In genomic region chr13:97487746-97488473, GRCm38 (mm10) we compare ENCODE assay signal across 14 mouse cellular contexts.
DNase-seq lines count a peak whose midpoint lies in the region; ATAC-seq and TF ChIP-seq lines count a peak whose summit lies in the region.
"Had no signal": no experiment of that assay in that cellular context is flagged by ENCODE, and none has a peak within 500 bp of the region (broad histone marks: within the 10 kb centered on the region; RNA-seq: fewer than 3 reads in every experiment).

No protein-coding gene starts in this region.

- H3K27me3 ChIP-seq in hindbrain, embryonic 10.5 days (ENCODE audit: insufficient read depth, poor library complexity, severe bottlenecking): 0 out of 2 replicates have a peak, but pooled peaks cover under 1% of the 10 kb centered on the region
- no peaks in the 10 kb centered on the region for H3K27me3 ChIP-seq in hindbrain, embryonic 11.5 days (ENCODE audit: control insufficient read depth, insufficient read depth, low read length)
- H3K27me3 ChIP-seq in lung, postnatal 0 days (replicated peaks; ENCODE audit: insufficient read depth, low read length): no peaks in the 10 kb centered on the region
- H3K27me3 ChIP-seq in midbrain, postnatal 0 days (ENCODE audit: insufficient read depth, low read length): no peaks in the 10 kb centered on the region
- H3K27me3 ChIP-seq: embryonic facial prominence, embryonic 12.5 days had no signal

- H3K36me3 ChIP-seq in hindbrain, embryonic 10.5 days: no peaks in the 10 kb centered on the region
- H3K36me3 ChIP-seq in hindbrain, embryonic 11.5 days (ENCODE audit: control insufficient read depth, insufficient read depth, low read length): no peaks in the 10 kb centered on the region
- no peaks in the 10 kb centered on the region for H3K36me3 ChIP-seq in lung, postnatal 0 days (ENCODE audit: insufficient read depth, low read length)
- no peaks in the 10 kb centered on the region for H3K36me3 ChIP-seq in midbrain, postnatal 0 days (ENCODE audit: insufficient read depth, low read length)
- H3K36me3 ChIP-seq: embryonic facial prominence, embryonic 12.5 days had no signal

- no peak overlapping the region for H3K9ac ChIP-seq in hindbrain, embryonic 11.5 days (ENCODE audit: low read depth, low read length)
- no peak overlapping the region for H3K9ac ChIP-seq in lung, postnatal 0 days (replicated peaks; ENCODE audit: low read depth)
- H3K9ac ChIP-seq in midbrain, postnatal 0 days (replicated peaks; ENCODE audit: low read length, poor library complexity, severe bottlenecking): no peak overlapping the region
- H3K9ac ChIP-seq: embryonic facial prominence, embryonic 12.5 days had no signal

- H3K4me2 ChIP-seq in hindbrain, embryonic 11.5 days (replicated peaks; ENCODE audit: low read depth, low read length): no peak overlapping the region
- no peak overlapping the region for H3K4me2 ChIP-seq in lung, postnatal 0 days (replicated peaks; ENCODE audit: low read depth, low read length)
- no peak overlapping the region for H3K4me2 ChIP-seq in midbrain, postnatal 0 days (ENCODE audit: low read depth, low read length, poor library complexity, severe bottlenecking)
- H3K4me2 ChIP-seq: embryonic facial prominence, embryonic 12.5 days; liver, embryonic 11.5 days had no signal

- ATAC-seq in hindbrain, embryonic 11.5 days (ENCODE audit: low FRiP score): no peak
- no peak for ATAC-seq in lung, postnatal 0 days
- no peak for ATAC-seq in midbrain, postnatal 0 days (ENCODE audit: low FRiP score)

- no peak for DNase-seq in hindbrain, embryonic 10.5 days (ENCODE audit: low spot score)
- DNase-seq in hindbrain, embryonic 11.5 days (ENCODE audit: low spot score): no peak
- peak; percentile 44 for DNase-seq in lung, postnatal 0 days (ENCODE audit: low spot score)
- DNase-seq in lung, postnatal 25 days (ENCODE audit: low spot score): no peak
- peak; percentile 49 for DNase-seq in forelimb bud, embryonic 11.5 days (ENCODE audit: low read depth, low spot score)
- peak; percentile 62 for DNase-seq in midbrain, postnatal 0 days (ENCODE audit: low spot score)
- no peak for DNase-seq in thymus, postnatal 14 days
- no peak for DNase-seq in spleen, postnatal 10 days (ENCODE audit: low spot score in 2 of 2)
- DNase-seq: adrenal gland, postnatal 14 days; B cell, adult 2 months; cerebellum, adult 11-12 months had no signal

- no peaks in the 10 kb centered on the region for H3K9me3 ChIP-seq in hindbrain, embryonic 10.5 days
- H3K9me3 ChIP-seq in hindbrain, embryonic 11.5 days (ENCODE audit: control insufficient read depth, low read length): no peaks in the 10 kb centered on the region
- H3K9me3 ChIP-seq in lung, postnatal 0 days (ENCODE audit: low read length): no peaks in the 10 kb centered on the region
- no peaks in the 10 kb centered on the region for H3K9me3 ChIP-seq in midbrain, postnatal 0 days (ENCODE audit: low read length)
- H3K9me3 ChIP-seq: embryonic facial prominence, embryonic 12.5 days; megakaryocyte, embryonic 14.5 days had no signal

- 83% methylated on average over 9 of the region's 9 CpGs for WGBS in hindbrain, embryonic 10.5 days
- WGBS in hindbrain, embryonic 11.5 days: 83% methylated on average over 9 of the region's 9 CpGs
- 51% methylated on average over 9 of the region's 9 CpGs for WGBS in lung, postnatal 0 days
- 61% methylated on average over 9 of the region's 9 CpGs for WGBS in midbrain, postnatal 0 days

- H3K4me3 ChIP-seq in hindbrain, embryonic 10.5 days: no peak overlapping the region
- H3K4me3 ChIP-seq in hindbrain, embryonic 11.5 days (ENCODE audit: low read depth, low read length): no peak overlapping the region
- no peak overlapping the region for H3K4me3 ChIP-seq in lung, postnatal 0 days (ENCODE audit: low read depth, low read length)
- H3K4me3 ChIP-seq in midbrain, postnatal 0 days (ENCODE audit: low read depth, low read length): no peak overlapping the region
- H3K4me3 ChIP-seq: embryonic facial prominence, embryonic 12.5 days; megakaryocyte, embryonic 14.5 days had no signal

- H3K4me1 ChIP-seq in hindbrain, embryonic 10.5 days (replicated peaks): peaks cover 47% of the 10 kb centered on the region
- peaks cover 3% of the 10 kb centered on the region; the same call in 1 of the 2 replicates for H3K4me1 ChIP-seq in hindbrain, embryonic 11.5 days (replicated peaks; ENCODE audit: control insufficient read depth, insufficient read depth, low read length)
- no peaks in the 10 kb centered on the region for H3K4me1 ChIP-seq in lung, postnatal 0 days (ENCODE audit: insufficient read depth, low read depth, low read length)
- no peaks in the 10 kb centered on the region for H3K4me1 ChIP-seq in midbrain, postnatal 0 days (ENCODE audit: insufficient read depth, low read length)
- H3K4me1 ChIP-seq: megakaryocyte, embryonic 14.5 days had no signal

- no peak for TF ChIP-seq CTCF in lung, postnatal 0 days (IDR thresholded peaks at IDR 0.05)
- no peak for TF ChIP-seq CTCF in midbrain, postnatal 0 days (IDR thresholded peaks at IDR 0.05)

- no peak for TF ChIP-seq EP300 in lung, postnatal 0 days (IDR thresholded peaks at IDR 0.05)

- 0 out of 2 replicates have a peak overlapping the region, but pooled peaks have one; percentile 19 for H3K27ac ChIP-seq in hindbrain, embryonic 10.5 days
- H3K27ac ChIP-seq in hindbrain, embryonic 11.5 days (ENCODE audit: low read depth, low read length): no peak overlapping the region
- H3K27ac ChIP-seq in lung, postnatal 0 days (ENCODE audit: low read length): no peak overlapping the region
- no peak overlapping the region for H3K27ac ChIP-seq in midbrain, postnatal 0 days (ENCODE audit: low read depth, low read length)
- H3K27ac ChIP-seq: embryonic facial prominence, embryonic 12.5 days had no signal

Comparison
In these comparisons a context has a peak if more than half of its experiments do, and no peak if none do; other contexts are left out.
1. DNase-seq: peak in lung, postnatal 0 days (single experiment), forelimb bud, embryonic 11.5 days (single experiment) and midbrain, postnatal 0 days (single experiment); none in hindbrain, embryonic 10.5 days (single experiment), hindbrain, embryonic 11.5 days (single experiment), lung, postnatal 25 days (single experiment), thymus, postnatal 14 days (single experiment) and spleen, postnatal 10 days (0 of 2).